Mouse (Mus musculus) testis, adult 2 months (tissue): ENCODE results near the gene Zfp592.

Source experiments
- CTCF ChIP-seq: fragments of 200-500 bp; IDR thresholded peaks from 2 replicates; pipeline ENCODE4 v1.5.1; 2012; ENCODE audit warnings: low read depth, mild to moderate bottlenecking, inconsistent platforms, low read length, moderate library complexity; ENCODE audit not compliant: control insufficient read depth, insufficient read depth, insufficient replicate concordance
- POLR2A ChIP-seq: fragments of 200-500 bp; IDR thresholded peaks from 2 replicates; pipeline ENCODE4 v1.6.1; 2012; ENCODE audit warnings: low read depth, mild to moderate bottlenecking, inconsistent platforms, low read length, moderate library complexity; ENCODE audit not compliant: control insufficient read depth

DNA sequence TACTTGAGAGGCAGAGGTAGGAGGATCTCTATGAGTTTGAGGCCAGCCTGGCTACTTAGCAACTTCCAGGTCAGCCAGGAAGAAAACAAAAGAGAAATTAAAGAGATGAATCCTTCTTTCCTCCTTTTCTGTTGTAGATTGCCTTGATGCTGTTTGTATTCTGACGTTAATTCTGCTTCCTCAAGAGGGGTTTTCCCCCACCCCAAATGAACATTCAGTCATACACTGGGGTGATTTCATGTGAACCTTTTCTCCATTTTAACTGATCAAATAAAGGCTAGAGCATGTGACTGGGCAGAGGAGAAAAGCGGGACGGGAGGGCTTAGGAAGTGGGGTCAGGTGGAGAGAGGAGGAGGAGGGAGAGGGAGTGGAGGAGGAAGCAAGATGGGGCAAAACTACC, 14.8 kb downstream of the Zfp592 start:
- TF ChIP-seq POLR2A (no peak), CTCF (no peak)
